Mouse (Mus musculus) heart, embryonic 10.5 days (tissue): Measurements from ENCODE around the gene Ss18l1. TPM values are rescaled to one million over a fixed set of nuclear protein-coding genes. Genes with fewer than 3 reads are reported as not detected.
A peak's percentile ranks its signal among the peaks of the same experiment; 100 is the strongest.

Experiments
- DNase-seq: peaks from one replicate; pipeline ENCODE4 v3.0.0-alpha.2; 2017; ENCODE audit warnings: low spot score
- H3K27ac ChIP-seq: fragments of 300-500 bp; sonication (generic); 2 replicates; pipeline ENCODE4 v1.5.1; 2016; ENCODE audit warnings: mild to moderate bottlenecking
- H3K27me3 ChIP-seq: fragments of 300-500 bp; sonication (generic); 2 replicates; pipeline ENCODE4 v1.6.1; 2016; ENCODE audit warnings: mild to moderate bottlenecking; ENCODE audit not compliant: poor library complexity, insufficient read depth, severe bottlenecking
- H3K36me3 ChIP-seq: fragments of 300-500 bp; sonication (generic); 2 replicates; pipeline ENCODE4 v1.6.1; 2016; ENCODE audit warnings: mild to moderate bottlenecking, moderate library complexity
- H3K4me1 ChIP-seq: fragments of 300-500 bp; sonication (generic); 2 replicates; pipeline ENCODE4 v1.6.1; 2016; ENCODE audit warnings: mild to moderate bottlenecking
- H3K4me3 ChIP-seq: fragments of 300-500 bp; sonication (generic); 2 replicates; pipeline ENCODE4 v1.5.1; 2016; ENCODE audit warnings: mild to moderate bottlenecking, moderate library complexity
- H3K9me3 ChIP-seq: fragments of 300-500 bp; sonication (generic); 2 replicates; pipeline ENCODE4 v1.6.1; 2016; ENCODE audit warnings: mild to moderate bottlenecking, moderate library complexity
- WGBS: fragments of 180-500 bp; shearing (Covaris S2); methylation state at CpG from one replicate; pipeline ENCODE4 v1.1.7; 2016; 5-methylcytosine and 5-hydroxymethylcytosine counted together
- polyA plus RNA-seq: library from polyadenylated mRNA; unstranded; fragments of >200 nt; fragmentation: Nextera tagmentation; extraction: Ambion mirVana; gene quantifications from 2 replicates; pipeline ENCODE4 v1.2.1, GENCODE M21; 2016

Gene Ss18l1
- polyA plus RNA-seq, 1 experiment from 2014 or later: 4.4 TPM

GRCm38 (mm10) chr2:180117485-180118194 is 75.3 kb downstream of the Ss18l1 start:
- DNase-seq: no peak
- Histone ChIP-seq H3K36me3 (no peaks in the 10 kb centered on the region), H3K27me3 (peaks cover 7% of the 10 kb centered on the region; the same call in 1 of the 2 replicates), H3K4me3 (no peak overlapping the region), H3K9me3 (no peaks in the 10 kb centered on the region), H3K4me1 (peaks cover 57% of the 10 kb centered on the region), H3K27ac (no peak overlapping the region)
- 13% methylated on average over 13 of the region's 13 CpGs for WGBS

- Histone ChIP-seq H3K27ac (peak within 1 kb of the TSS; percentile 89), H3K9me3 (no peaks in the 10 kb centered on the region), H3K4me3 (peak within 1 kb of the TSS; percentile 88), H3K4me1 (peaks cover 57% of the 10 kb centered on the region), H3K27me3 (peaks cover 3% of the 10 kb centered on the region; the same call in 1 of the 2 replicates), H3K36me3 (0 out of 2 replicates have a peak, but pooled peaks cover 6% of the 10 kb centered on the region)
- DNase-seq: peak; percentile 100
- WGBS: under 1% methylated on average over 55 of the region's 55 CpGs
Measured at GRCm38 (mm10) chr2:180118661-180119438, 76.5 kb downstream of the Ss18l1 start, which contains the start of gene Osbpl2. Gene Osbpl2, plus strand, starts transcription at chr2:180119306.

Other genes with a start within 250 kb of the Ss18l1 start
- 2.2 and 3.2 TPM in 2 replicates for gene Taf4, start 65.9 kb upstream of the Ss18l1 start, polyA plus RNA-seq
- 4.0 and 4.9 TPM in 2 replicates for gene Lsm14b, start 17.5 kb upstream of the Ss18l1 start, polyA plus RNA-seq
- gene Psma7, start 76 bp upstream of the Ss18l1 start, polyA plus RNA-seq: 567 and 701 TPM in 2 replicates
- 28.2 and 29.7 TPM in 2 replicates for gene Mtg2, start 28.1 kb downstream of the Ss18l1 start, polyA plus RNA-seq
- gene Hrh3, start 62.0 kb downstream of the Ss18l1 start, polyA plus RNA-seq: 0.10 TPM in 1 of 2 replicates, not detected in the other
- 29.7 and 38.0 TPM in 2 replicates for gene Osbpl2, start 76.8 kb downstream of the Ss18l1 start, polyA plus RNA-seq
- gene Adrm1, start 129.0 kb downstream of the Ss18l1 start, polyA plus RNA-seq: 202 and 240 TPM in 2 replicates
- gene Lama5, start 183.3 kb downstream of the Ss18l1 start, polyA plus RNA-seq: 23.6 and 30.8 TPM in 2 replicates
- gene Rps21, start 214.9 kb downstream of the Ss18l1 start, polyA plus RNA-seq: 332 and 360 TPM in 2 replicates
- gene Cables2, start 231.0 kb downstream of the Ss18l1 start, polyA plus RNA-seq: 12.4 and 13.1 TPM in 2 replicates
- 0.16 and 0.68 TPM in 2 replicates for gene Rbbp8nl, start 247.4 kb downstream of the Ss18l1 start, polyA plus RNA-seq